Mouse (Mus musculus) cortical plate, adult 2 months (tissue): Measurements from ENCODE around the gene Fam228a.

Experiments
- CTCF ChIP-seq: fragments of 200-500 bp; IDR thresholded peaks from 2 replicates; pipeline ENCODE4 v1.5.1; 2011; ENCODE audit warnings: mild to moderate bottlenecking, control low read depth, low read length; ENCODE audit not compliant: insufficient read depth; ENCODE audit errors: extremely low read depth
- POLR2A ChIP-seq: fragments of 200-500 bp; IDR thresholded peaks from 2 replicates; pipeline ENCODE4 v1.6.1; 2011; ENCODE audit warnings: mild to moderate bottlenecking, low read length, control low read depth; ENCODE audit not compliant: insufficient read depth; ENCODE audit errors: extremely low read depth

GRCm38 (mm10) chr12:4688386-4688785 is 49.8 kb downstream of the Fam228a start:
- TF ChIP-seq CTCF, result no peak
- TF ChIP-seq POLR2A, result no peak
